Mouse (Mus musculus) adrenal gland, adult 2 months (tissue): ENCODE results near the gene Trim11. TPM values are rescaled to one million over a fixed set of nuclear protein-coding genes. Genes with fewer than 3 reads are reported as not detected.

Experiments
- DNase-seq: peaks from one replicate; pipeline ENCODE4 v3.0.0; 2021
- polyA plus RNA-seq: library from polyadenylated mRNA; depleted of rRNA; stranded (reverse); fragments of >200 nt; gene quantifications from 2 replicates; pipeline ENCODE4 v1.2.3, GENCODE M21; 2012
- total RNA-seq, 2 experiments: library from RNA; stranded (reverse); gene quantifications; 2 replicates each; pipeline ENCODE4 v1.2.3; 2021

Trim11 gene
- total and polyA plus RNA-seq, 3 experiments, result 21.3 to 45.2 (median 23.4) TPM

- DNase-seq, result no peak
Observed at GRCm38 (mm10) chr11:58980381-58980990, 2.6 kb downstream of the Trim11 start.

- peak; percentile 56 for DNase-seq
Observed at GRCm38 (mm10) chr11:58981541-58982447, 3.9 kb downstream of the Trim11 start.

GRCm38 (mm10) chr11:58982471-58983097 is 4.7 kb downstream of the Trim11 start:
- DNase-seq, result no peak

- no peak for DNase-seq
Observed at GRCm38 (mm10) chr11:58983691-58984341, 5.9 kb downstream of the Trim11 start.

- no peak for DNase-seq
Observed at GRCm38 (mm10) chr11:58984657-58985056, 6.8 kb downstream of the Trim11 start.

- DNase-seq, result peak; percentile 85
Observed at GRCm38 (mm10) chr11:58985299-58985917, 7.5 kb downstream of the Trim11 start.

GRCm38 (mm10) chr11:58989166-58989565 is 11.3 kb downstream of the Trim11 start:
- DNase-seq, result no peak

GRCm38 (mm10) chr11:58990141-58990540 is 12.2 kb downstream of the Trim11 start:
- DNase-seq, result no peak

- DNase-seq, result no peak
Observed at GRCm38 (mm10) chr11:58990794-58991193, 12.9 kb downstream of the Trim11 start.

GRCm38 (mm10) chr11:58991911-58992310 is 14.0 kb downstream of the Trim11 start:
- DNase-seq, result no peak

- no peak for DNase-seq
Observed at GRCm38 (mm10) chr11:58993091-58993670, 15.3 kb downstream of the Trim11 start.

GRCm38 (mm10) chr11:58994337-58994826 is 16.5 kb downstream of the Trim11 start:
- peak; percentile 76 for DNase-seq

GRCm38 (mm10) chr11:58995061-58995806 is 17.3 kb downstream of the Trim11 start:
- DNase-seq, result no peak

GRCm38 (mm10) chr11:58995807-58996370 is 18.0 kb downstream of the Trim11 start:
- no peak for DNase-seq

GRCm38 (mm10) chr11:58997541-58997940 is 19.6 kb downstream of the Trim11 start:
- DNase-seq, result no peak

- no peak for DNase-seq
Observed at GRCm38 (mm10) chr11:58999158-58999557, 21.3 kb downstream of the Trim11 start.

GRCm38 (mm10) chr11:58999830-59000229 is 21.9 kb downstream of the Trim11 start:
- no peak for DNase-seq

GRCm38 (mm10) chr11:59000635-59001034 is 22.7 kb downstream of the Trim11 start:
- no peak for DNase-seq

GRCm38 (mm10) chr11:59002327-59003079 is 24.6 kb downstream of the Trim11 start:
- DNase-seq, result no peak
